Mouse (Mus musculus) E14TG2a.4 (cell line): ENCODE measurements around the gene Fbxo7.

Source experiments
- CTCF ChIP-seq: conservative IDR thresholded peaks from 2 replicates; pipeline ENCODE4 v1.5.1; 2014; ENCODE audit warnings: low read length
- NANOG ChIP-seq: IDR thresholded peaks from 2 replicates; pipeline ENCODE4 v1.6.1; 2014; ENCODE audit warnings: borderline replicate concordance, low read length, mixed read lengths
- POU5F1 ChIP-seq: IDR thresholded peaks from 2 replicates; pipeline ENCODE4 v1.6.1; 2014; ENCODE audit warnings: low read length, borderline replicate concordance

DNA sequence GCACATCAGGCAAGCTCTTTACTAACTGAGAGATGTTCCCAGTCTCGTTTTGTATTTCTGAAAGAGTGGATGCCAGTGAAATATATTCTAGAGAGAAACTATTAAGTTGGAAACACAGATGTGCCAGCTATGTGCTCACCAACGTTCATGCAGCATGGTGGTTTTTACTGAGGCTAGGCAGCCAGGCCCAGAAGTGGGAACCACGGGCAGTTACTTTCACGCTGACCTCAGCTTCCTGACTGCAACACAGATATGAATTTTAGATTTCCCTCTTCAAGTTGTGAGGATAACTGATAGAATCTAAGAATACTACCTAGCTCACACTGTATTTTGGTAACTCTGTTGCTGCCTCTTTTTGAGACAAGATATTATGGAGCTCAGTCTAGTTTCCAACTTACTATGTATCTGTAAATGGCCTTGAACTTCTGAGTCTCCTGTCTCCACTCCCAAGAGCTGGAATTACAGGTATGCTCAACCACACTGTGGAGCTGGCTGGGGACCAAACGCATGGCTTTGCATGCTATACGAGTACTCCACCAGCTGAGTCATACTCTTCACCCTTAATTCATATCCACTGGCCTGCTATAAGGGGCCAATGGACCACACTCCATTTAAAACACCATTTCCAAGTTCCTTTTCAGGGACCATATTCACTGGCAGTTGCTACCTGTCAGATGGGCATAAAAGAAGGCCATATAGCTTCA is 32.2 kb upstream of the Fbxo7 start:
- TF ChIP-seq CTCF (no peak), POU5F1 (no peak), NANOG (no peak)
